Mouse (Mus musculus): ENCODE measurements around the gene Olfml2a.

- no peak for TF ChIP-seq POLR2A (IDR thresholded peaks at IDR 0.05; ENCODE audit: insufficient read length, low read depth)
- TF ChIP-seq USF1 (IDR thresholded peaks at IDR 0.05; ENCODE audit: low read depth): no peak
- TF ChIP-seq MAX (IDR thresholded peaks at IDR 0.05; ENCODE audit: low read depth): no peak
- no peak for TF ChIP-seq MYOD1 (IDR thresholded peaks at IDR 0.05; ENCODE audit: control insufficient read depth in 1 of 3, insufficient read length in 2 of 3, low read depth in 2 of 3)
Measured at GRCm38 (mm10) chr2:38987371-38987770, 55.6 kb downstream of the Olfml2a start.
